Mouse (Mus musculus): Measurements from ENCODE around the gene Mtx1. TPM values are rescaled to one million over a fixed set of nuclear protein-coding genes. Genes with fewer than 3 reads are reported as not detected.

Gene Mtx1
- total RNA-seq (2015) (49.5 and 57.8 TPM in 2 replicates), total RNA-seq (2017) (41.8 and 45.3 TPM in 2 replicates)

DNA sequence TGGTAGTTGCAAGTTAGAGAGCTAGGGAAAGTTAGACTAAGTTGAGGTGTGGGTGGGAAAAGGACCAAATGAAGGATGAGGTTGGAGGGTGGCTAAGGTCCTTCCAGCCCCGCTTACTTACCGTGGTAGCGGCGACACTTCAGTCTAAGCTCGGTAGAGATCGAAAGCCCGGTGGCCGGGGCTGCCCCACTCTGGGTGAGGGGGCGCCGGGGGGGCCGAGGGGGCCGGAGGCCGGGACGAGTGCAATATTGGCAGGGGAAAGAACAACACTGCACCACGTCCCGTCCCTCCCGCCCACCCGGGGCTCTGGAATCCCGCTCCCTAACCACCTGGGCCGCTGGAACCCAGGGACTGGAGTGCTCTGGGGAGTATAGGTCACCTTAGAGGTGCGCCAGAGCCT lies at the start of gene Mtx1:
Gene Mtx1, minus strand, starts transcription at position 189 of the 400 bp plus-strand sequence.
- no peak for ATAC-seq (ENCODE audit: poor library complexity, severe bottlenecking)

DNA sequence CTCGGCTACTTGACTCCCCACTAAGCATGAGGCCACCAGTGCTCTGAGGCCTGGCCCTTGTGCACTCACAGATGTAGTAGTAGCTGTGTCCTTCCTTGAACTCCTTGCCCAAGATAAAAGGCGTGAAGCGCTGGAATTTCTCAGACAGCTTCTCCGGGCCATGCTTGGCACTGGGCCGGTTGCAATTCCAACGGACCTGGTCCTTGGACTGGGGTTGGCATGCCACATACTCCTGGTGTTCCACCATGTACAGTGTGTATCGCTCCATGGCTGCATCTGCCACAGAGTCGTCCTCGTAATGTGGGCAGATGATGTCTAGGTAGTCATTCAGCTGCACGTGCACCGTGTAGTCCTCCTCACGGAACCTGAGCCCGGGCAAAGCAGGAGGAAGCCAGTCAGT lies 49.2 kb upstream of the Mtx1 start:
- no peak for ATAC-seq (ENCODE audit: poor library complexity, severe bottlenecking)

DNA sequence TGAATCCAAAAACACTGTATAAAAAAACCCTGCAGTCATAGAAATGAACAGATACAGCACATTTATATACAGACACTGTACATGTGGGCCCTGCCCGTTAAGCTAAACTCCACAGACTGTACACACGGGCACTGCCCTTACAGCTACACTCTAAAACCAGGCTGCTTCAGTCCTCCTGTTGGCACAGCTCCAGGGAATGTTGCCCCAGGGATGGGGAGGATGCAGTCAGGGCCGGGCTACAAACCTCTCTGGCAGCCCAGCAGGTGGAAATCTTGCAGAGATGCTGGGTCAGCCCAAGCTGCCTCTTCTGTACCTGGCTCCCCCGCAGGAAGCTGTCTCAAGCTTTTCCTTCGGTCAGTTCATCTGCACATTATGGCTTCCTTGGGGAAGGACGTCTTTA lies 44.9 kb upstream of the Mtx1 start:
- ATAC-seq (ENCODE audit: poor library complexity, severe bottlenecking), result no peak

DNA sequence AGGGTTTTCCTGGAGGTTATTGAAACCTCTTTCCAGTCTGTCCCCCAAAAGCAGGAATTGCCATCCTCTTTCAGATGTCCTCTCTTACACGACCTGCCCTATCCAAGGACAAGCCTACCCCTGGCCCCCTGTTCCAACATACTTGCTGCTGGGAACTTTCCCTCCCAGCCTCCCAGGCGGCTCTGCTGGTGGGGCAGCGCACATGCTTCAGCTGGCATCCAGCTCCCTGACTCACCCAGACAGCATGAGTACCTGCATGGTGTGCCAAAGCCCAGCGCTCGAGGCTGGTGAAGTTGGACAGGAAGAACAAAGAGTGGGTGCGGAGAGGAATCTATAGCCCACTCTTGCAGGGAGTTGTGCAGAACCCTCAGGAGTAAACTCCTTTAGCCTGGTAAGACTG lies 44.0 kb upstream of the Mtx1 start:
- no peak for ATAC-seq (ENCODE audit: poor library complexity, severe bottlenecking)

DNA sequence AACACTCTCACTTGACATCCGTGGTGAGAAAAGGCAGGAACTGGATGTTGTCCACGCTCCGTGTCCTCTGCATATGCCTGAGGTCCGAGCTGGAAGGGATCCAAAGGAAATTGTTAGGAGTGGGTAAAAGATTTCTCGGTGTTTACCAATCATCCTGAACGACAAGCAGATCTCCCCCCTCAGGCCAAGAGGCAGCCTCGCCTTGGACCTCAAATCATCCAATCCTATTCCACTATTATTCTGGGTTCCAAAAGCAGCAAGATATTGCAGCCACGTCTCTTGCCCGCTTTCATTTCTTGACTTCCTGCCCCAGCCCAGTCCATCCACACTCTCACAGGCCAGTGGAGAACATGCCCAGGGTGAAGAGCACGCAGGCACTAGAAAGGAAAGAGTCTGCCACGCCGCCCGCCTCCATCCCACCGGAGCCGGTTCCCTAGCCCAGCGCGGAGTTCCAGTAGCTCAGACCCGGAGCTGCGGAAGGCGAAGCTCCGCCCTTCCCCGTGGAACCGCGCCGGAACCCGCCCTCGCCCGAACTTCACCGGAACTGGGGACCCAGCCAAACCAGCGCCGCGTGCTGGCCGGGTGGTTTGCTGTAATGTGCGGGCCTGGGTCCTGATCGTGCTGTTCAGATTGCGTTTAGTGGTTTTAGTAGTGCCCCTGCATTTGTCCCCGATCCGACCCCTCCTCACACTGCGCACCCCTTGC lies 43.3 kb upstream of the Mtx1 start, which contains the start of gene Slc50a1:
Gene Slc50a1, minus strand, starts transcription at position 520 of the 705 bp plus-strand sequence.
- peak; percentile 85 for ATAC-seq (ENCODE audit: poor library complexity, severe bottlenecking)

DNA sequence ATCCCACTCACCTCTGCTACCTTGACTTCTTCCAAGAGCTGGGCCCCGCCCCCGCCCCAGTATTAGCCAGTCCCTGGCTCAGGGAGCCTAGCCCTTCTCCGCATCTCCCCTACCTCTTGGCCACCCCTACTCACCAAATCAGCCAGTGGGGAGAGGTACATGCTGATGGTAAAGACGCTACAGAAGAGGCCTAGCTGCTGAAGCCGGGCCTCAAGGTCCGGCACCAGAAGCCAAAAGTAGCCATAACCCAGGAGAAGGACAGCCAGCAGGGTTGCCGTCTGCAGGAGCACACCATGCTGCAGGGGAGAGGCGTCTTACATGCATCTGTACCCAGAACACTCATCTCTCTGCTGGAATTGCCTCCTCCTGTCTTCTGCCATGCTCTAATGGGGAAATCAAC lies 42.0 kb upstream of the Mtx1 start:
- no peak for ATAC-seq (ENCODE audit: poor library complexity, severe bottlenecking)

DNA sequence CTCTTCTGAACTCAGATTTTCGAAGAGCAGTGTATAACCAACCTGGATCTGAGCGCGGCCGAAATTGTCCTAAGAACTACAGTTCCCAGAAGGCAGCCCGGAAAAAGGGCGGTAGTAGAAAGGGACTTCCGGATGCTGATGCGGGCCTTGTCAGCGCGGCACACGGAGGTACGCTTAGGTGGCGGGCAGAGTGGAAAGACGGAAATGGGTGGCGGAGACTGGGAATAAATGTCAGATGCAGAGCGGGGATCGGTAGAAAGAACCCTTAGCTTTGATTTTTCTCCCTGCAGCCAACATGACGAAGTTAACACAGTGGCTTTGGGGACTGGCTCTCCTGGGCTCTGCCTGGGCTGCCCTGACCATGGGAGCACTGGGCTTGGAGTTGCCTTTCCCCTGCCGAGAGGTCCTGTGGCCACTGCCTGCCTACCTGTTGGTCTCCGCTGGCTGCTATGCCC lies 39.6 kb upstream of the Mtx1 start:
- ATAC-seq (ENCODE audit: poor library complexity, severe bottlenecking), result peak; percentile 90

DNA sequence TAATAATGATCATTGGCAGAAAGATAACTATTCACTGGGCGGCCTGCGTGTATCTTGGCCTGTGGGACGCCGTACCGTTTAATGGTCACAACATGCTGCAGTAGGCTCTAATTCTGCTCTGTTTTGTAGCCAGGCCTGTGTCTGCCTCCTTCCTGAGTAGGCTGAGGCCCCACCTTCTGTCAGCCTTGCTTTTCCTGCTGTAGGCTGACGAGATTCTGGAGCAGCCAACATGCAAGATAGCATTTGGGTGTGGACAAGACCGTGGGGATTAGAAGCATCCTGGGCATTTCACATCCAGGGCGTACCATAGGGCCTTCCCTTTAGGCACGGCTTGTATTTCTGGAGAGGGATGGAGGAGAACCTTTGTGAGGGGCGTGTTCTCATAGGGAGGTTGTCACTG lies 35.5 kb upstream of the Mtx1 start:
- ATAC-seq (ENCODE audit: poor library complexity, severe bottlenecking), result no peak

DNA sequence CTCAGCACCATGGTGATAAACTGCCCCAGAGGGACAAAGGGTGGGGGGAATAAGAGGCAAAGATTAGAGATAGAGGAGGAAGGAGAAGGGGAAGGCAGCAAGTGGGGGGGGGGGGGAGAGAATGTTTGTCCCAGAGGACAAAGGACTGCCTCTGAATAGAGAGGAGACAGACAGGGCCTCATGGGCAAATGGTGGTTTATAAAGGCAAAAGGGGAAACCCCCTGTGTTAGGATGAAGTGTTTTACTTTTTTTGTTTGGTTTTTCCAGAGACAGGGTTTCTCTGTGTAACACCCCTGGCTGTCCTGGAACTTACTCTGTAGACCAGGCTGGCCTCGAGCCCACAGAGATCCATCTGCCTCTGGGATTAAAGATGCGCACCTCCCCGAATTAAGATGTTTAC lies 33.3 kb upstream of the Mtx1 start:
- no peak for ATAC-seq (ENCODE audit: poor library complexity, severe bottlenecking)

DNA sequence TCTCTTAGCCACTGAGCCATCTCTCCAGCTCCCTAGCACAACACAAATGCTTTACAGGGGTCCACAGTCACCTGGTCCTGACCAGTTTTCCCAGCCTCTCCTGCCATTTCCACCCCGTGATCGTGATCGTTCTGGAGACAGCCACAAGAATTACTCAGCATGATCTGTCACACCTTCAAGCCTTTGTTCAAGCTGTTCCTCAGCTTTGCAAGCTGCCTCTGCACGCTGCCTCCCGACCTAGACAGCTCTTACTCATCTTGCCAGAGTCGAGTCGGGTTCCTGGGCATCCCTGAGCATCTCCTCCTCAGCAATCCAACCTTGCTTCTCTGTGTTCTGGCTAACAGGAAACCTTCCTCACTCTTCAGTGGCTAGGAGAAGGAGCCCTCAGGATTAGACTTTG lies 32.2 kb upstream of the Mtx1 start, which contains the start of gene Dpm3:
Gene Dpm3, plus strand, starts transcription at position 283 of the 400 bp plus-strand sequence.
- ATAC-seq (ENCODE audit: poor library complexity, severe bottlenecking), result no peak

DNA sequence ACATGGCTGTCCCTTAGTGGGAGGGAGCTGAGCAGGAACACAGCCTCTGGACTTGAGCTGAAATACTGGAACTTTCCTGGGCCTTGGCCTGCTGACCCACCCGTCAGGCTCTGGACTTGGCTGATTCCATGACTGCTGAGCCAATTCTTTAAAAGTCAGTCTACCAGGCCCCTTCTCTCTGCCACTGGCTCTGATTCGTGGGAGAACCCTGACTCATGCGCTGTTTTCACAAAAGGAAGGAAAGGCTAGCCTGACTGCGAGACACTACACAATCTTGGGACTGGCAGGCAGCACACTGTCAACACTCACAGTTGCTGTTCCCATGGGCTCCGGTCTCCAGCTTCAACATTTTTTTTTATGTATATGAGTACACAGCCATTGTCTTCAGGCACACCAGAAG lies 29.3 kb upstream of the Mtx1 start:
- no peak for ATAC-seq (ENCODE audit: poor library complexity, severe bottlenecking)

DNA sequence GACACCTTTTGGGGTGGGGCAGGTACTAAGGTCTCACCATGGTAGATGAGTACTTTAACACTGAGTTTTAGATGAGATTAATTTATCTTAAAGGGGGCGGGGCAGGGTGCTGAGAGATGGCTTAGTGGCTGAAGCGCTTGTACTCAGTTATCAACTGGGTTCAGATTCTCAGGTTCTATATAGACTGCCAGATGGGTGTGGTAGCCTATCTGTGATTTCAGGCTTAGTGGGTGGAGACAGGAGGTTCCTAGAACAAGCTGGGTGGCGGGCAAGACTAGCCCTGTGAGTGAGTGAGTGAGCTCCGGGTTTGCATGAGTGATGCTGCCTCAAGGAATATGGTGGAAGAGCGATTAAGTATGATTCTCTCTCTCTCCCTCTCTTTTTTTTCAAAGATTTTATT lies 28.1 kb upstream of the Mtx1 start:
- ATAC-seq (ENCODE audit: poor library complexity, severe bottlenecking), result no peak

DNA sequence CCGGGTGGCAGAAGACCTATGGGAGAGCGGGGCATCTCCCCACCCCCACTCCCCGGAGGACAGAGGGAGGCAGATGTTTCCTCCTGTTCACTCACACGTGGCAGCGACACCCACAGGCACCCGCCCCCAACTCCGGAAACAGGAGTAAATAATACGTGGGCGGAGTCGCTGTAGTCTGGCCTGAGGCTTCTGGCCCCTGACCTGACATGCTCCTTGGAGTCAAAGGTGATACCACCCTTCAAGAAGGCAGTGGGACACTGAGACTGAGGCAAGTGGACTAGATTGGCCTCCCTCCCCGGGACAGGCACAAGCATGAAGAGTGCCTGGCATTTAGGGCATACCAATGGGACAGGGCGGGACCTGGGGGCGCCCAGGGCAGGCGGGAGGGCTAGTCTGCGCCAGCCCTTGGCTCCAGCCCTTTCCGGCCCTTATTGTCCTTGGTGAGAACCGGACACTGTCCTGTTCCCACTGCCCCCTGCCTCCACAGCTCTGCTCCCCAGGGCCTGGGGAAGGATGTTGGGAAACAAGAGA lies 24.5 kb upstream of the Mtx1 start:
- ATAC-seq (ENCODE audit: poor library complexity, severe bottlenecking), result peak; percentile 74

DNA sequence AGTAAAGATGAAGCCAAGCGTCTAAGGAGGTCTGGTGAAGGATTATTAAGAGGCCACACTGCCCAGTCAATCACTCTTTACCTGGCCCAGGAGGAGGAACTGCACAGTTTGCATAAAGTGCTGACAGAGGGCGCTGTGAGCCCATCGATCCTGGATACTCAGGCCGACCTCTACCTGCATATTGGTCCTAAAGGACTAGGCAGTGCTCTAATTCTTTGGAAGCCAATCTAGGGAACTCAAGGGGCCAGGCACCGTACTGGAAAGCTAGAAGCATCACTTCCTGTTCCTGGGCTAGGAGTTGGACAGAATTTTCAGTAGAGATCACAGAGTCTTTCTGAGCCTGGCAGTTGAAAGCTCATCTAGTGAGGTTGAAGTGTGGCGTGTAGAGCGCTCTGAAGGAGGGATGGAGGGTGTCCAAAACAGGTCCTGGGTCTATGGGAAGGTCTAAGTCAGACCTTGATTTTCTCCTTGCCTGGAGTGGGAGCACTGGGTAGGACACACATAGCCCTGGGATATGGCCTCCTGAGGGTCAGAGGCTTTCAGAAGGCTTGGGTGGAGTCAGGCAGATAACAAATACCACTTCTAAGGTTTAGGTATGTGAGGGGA lies 23.6 kb upstream of the Mtx1 start:
- ATAC-seq (ENCODE audit: poor library complexity, severe bottlenecking), result peak; percentile 27; the same call in 1 of the 2 replicates

DNA sequence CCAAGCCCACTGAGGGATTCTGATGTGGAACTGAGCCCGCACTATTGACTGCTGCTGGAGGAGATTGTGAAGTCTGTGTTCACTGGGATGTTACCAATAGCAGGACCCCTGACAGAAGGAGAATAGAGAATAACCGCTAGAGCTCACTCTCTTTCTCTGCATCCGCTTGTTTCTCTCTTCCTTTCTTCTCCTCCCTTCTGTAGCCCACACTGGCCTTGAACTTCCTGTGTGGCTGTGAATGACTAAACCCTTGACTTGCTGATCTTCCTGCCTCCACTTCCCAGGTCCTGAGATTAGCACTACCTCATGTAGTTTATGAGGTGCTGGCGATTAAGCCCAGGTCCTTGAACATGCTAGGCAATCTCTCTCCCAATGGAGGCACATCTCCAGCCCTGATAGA lies 20.6 kb upstream of the Mtx1 start:
- no peak for ATAC-seq (ENCODE audit: poor library complexity, severe bottlenecking)

DNA sequence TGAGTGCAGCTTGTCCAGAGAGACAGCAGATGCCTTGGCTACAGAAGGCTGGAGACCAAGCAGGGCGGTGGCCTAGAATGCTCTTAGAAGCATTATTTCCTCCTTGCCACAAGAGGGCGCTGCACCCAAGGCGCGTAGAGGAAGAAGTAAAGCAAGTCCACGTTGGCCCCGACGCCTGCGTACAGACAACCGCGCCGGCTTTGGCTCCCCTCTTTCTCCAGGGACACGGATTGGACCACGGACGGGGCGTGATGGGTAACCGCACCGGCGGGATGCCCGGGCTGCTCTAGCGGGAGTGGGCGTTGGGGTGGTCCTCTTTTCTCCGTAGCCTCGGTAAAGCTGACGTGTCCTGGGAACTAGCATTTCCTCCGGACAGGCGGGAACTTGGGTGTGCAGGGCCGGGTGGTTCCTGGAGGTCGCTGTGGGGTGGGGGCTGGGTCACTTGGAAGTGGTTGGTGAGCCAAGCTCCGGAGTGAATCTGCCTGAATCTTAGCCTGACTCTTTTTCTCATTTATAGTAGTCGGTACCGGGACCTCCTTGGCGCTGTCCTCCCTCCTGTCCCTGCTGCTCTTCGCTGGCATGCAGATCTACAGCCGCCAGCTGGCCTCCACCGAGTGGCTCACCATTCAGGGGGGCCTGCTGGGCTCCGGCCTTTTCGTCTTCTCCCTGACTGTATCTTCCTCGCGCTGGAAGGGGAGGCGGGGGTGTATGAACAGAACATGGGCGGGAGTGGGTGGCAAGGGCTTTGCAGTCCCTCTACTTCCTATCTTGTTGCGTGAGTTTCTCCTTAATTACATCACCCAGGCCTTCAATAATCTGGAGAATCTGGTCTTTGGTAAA lies 19.6 kb upstream of the Mtx1 start, which contains the start of gene Trim46:
Gene Trim46, minus strand, starts transcription at position 49 of the 840 bp plus-strand sequence.
- peak; percentile 85 for ATAC-seq (ENCODE audit: poor library complexity, severe bottlenecking)

DNA sequence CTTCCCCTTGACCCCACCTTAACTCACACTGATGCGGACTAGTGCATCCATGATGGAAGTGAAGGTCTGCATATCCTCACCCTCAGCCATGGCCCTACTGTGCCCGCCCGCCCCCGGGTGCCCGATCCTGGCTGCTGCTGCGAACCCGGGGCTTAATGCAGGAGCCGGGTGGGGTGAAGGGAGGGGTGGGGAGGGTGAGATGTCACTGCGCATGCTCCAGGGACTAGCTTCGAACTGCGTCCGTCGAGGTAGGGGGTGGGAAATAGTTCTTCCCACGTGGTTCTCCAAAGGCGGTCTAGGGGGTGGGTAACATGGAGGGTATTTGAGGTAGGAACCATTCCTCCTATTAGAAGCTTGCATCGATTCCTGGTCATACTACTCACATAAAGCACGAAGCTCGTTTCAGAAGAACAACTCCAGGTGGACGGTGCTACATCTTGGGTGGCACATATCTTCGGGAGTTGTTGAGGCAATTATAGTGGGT lies 18.8 kb upstream of the Mtx1 start, which contains the start of gene Krtcap2:
Gene Krtcap2, plus strand, starts transcription at position 279 of the 484 bp plus-strand sequence.
- ATAC-seq (ENCODE audit: poor library complexity, severe bottlenecking), result no peak

DNA sequence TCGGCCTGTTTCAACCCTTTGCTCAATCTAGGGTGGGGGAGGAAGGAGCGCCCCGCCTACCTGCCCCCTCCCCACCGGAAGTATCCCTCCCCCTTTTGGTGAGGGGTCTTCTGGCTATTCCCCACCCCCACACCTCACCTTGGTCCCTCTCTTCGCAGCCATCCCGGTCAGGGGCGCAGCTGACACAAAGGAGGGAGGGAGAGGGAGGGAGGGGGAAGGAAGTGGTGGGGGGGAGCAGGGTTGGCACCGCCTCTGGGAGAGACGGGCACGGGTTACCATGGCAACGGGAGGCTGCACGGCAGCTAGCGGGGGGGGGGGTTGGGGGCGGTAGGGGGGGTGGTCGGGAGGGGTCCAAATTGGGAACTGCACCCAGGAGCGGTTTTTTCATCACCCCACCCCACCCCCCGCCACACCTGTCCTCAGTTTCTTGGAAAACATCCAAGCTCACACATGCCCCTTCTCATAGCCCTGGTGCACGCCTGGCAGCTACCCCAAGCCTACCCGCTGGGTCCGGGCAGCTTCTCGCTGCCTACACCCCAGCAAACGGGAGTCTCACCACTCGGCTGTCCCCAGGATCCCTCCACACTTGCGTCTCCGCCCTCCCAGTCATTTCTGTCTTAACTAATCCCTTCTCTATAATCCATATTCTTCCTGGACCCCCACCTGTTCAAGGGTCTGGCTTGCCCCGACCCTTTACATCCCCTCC lies 18.2 kb upstream of the Mtx1 start:
- ATAC-seq (ENCODE audit: poor library complexity, severe bottlenecking), result no peak

DNA sequence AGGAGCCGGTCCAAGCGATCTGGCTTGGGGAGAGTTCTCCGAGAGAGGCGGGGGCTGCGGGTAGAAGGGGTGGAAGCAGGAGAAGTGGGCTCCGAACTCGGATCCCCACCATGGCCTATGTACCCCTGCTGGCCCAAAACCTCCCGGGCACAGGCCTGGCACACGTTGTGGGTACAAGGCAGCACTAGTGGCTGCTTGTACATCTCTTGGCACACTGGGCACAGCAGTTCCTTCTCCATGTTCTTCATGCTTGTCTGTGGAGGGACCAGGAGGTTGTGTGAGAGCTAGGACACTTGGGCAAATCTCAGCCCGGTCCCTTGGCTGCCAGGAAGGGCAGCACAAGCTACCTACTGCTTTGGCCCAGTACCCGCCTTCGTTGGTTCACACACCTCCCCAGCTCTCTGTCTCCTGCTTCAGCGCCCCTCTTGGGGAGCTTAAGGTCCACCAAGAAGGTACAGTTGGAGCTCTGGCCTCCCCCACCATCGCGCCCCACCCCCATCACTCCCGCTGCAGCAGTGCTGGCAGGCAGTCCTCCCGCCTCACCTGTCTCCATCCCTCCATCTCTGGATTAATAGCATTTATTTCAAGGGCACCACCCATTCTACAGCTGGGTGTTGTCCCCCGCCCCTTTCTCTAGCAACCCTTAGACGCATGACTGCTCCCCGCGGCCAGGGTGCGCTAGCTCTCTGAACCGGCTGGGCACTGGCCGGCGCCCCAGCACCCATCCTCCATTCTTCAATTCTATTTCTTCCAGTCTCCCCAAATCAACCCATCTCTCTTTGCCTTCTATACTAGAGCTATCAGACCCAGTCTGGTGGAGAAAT lies 17.5 kb upstream of the Mtx1 start:
- peak; percentile 47 for ATAC-seq (ENCODE audit: poor library complexity, severe bottlenecking)

Data from megakaryocyte, adult 5-6 weeks (primary cell).